11 mouse cellular contexts compared by ENCODE assay signal in genomic region chr11:117158343-117158742, GRCm38 (mm10). TPM values are rescaled to one million over a fixed set of nuclear protein-coding genes. Genes with fewer than 3 reads are reported as not detected.
DNase-seq lines count a peak whose midpoint lies in the region; ATAC-seq and TF ChIP-seq lines count a peak whose summit lies in the region.
"Had no signal": no experiment of that assay in that cellular context is flagged by ENCODE, and none has a peak within 500 bp of the region (broad histone marks: within the 10 kb centered on the region; RNA-seq: fewer than 3 reads in every experiment).

No protein-coding gene starts in this region.

- H3K27me3 ChIP-seq in stomach, embryonic 16.5 days (ENCODE audit: control insufficient read depth, insufficient read depth, low read length): no peaks in the 10 kb centered on the region
- no peaks in the 10 kb centered on the region for H3K27me3 ChIP-seq in stomach, postnatal 0 days (ENCODE audit: control insufficient read depth, insufficient read depth, low read length)

- H3K27ac ChIP-seq in stomach, embryonic 16.5 days (ENCODE audit: low read length): peak overlapping the region; percentile 11; the same call in 1 of the 2 replicates
- no peak overlapping the region for H3K27ac ChIP-seq in stomach, postnatal 0 days (replicated peaks)
- peak overlapping the region; percentile 72 for H3K27ac ChIP-seq in olfactory bulb, adult 2 months (ENCODE audit: insufficient read depth, low read depth, low read length)

- H3K4me2 ChIP-seq in stomach, embryonic 16.5 days (ENCODE audit: low read depth, low read length): no peak overlapping the region
- H3K4me2 ChIP-seq in stomach, postnatal 0 days (replicated peaks; ENCODE audit: low read depth): no peak overlapping the region
- H3K4me2 ChIP-seq: liver, embryonic 11.5 days had no signal

- TF ChIP-seq CTCF in stomach, postnatal 0 days (IDR thresholded peaks at IDR 0.05; ENCODE audit: low read depth): no peak
- no peak for TF ChIP-seq CTCF in olfactory bulb, adult 2 months (IDR thresholded peaks at IDR 0.05; ENCODE audit: insufficient read depth, low read depth, low read length)

- no peak for TF ChIP-seq EP300 in stomach, postnatal 0 days (optimal IDR thresholded peaks at IDR 0.05)

- no peak overlapping the region for H3K9ac ChIP-seq in stomach, embryonic 16.5 days (ENCODE audit: low read length)
- H3K9ac ChIP-seq in stomach, postnatal 0 days (ENCODE audit: low read length): no peak overlapping the region

- no peak for TF ChIP-seq POLR2A in olfactory bulb, adult 2 months (IDR thresholded peaks at IDR 0.05; ENCODE audit: insufficient read depth, low read depth, low read length)

- DNase-seq in frontal cortex, postnatal 25 days (ENCODE audit: low spot score in 2 of 2): no peak
- peak; percentile 60 to 63 for DNase-seq in layer of hippocampus, postnatal 10 days (ENCODE audit: low spot score in 2 of 2)
- no peak for DNase-seq in layer of hippocampus, adult 11-12 months (ENCODE audit: low spot score)
- DNase-seq in stomach, postnatal 0 days (ENCODE audit: low spot score): no peak
- DNase-seq in urinary bladder, postnatal 36 days (ENCODE audit: low spot score in 2 of 2): no peak
- DNase-seq: gastrocnemius, postnatal 25 days had no signal

- WGBS in stomach, embryonic 16.5 days: 71% methylated on average over 11 of the region's 11 CpGs
- 53% methylated on average over 11 of the region's 11 CpGs for WGBS in stomach, postnatal 0 days
- 12% methylated on average over 11 of the region's 11 CpGs for WGBS in olfactory bulb, adult 2 months

- H3K4me3 ChIP-seq in stomach, embryonic 16.5 days (replicated peaks; ENCODE audit: low read length): no peak overlapping the region
- no peak overlapping the region for H3K4me3 ChIP-seq in stomach, postnatal 0 days (ENCODE audit: low read depth, low read length)
- H3K4me3 ChIP-seq in olfactory bulb, adult 2 months (ENCODE audit: insufficient read depth, low read depth, low read length): no peak overlapping the region

- H3K9me3 ChIP-seq in stomach, embryonic 16.5 days (replicated peaks; ENCODE audit: control insufficient read depth, low read length): no peaks in the 10 kb centered on the region
- H3K9me3 ChIP-seq in stomach, postnatal 0 days (ENCODE audit: control insufficient read depth, low read length): no peaks in the 10 kb centered on the region

- 0 out of 2 replicates have a peak, but pooled peaks have one; percentile 20 for ATAC-seq in frontal cortex, adult (ENCODE audit: low TSS enrichment)
- ATAC-seq in stomach, embryonic 16.5 days (ENCODE audit: insufficient read depth, low FRiP score): no peak
- ATAC-seq in stomach, postnatal 0 days (ENCODE audit: low FRiP score, low TSS enrichment): no peak
- ATAC-seq: intestine, embryonic 16.5 days had no signal

- peaks cover 12% of the 10 kb centered on the region for H3K36me3 ChIP-seq in stomach, embryonic 16.5 days (ENCODE audit: control insufficient read depth, insufficient read depth, low read length)
- peaks cover 29% of the 10 kb centered on the region for H3K36me3 ChIP-seq in stomach, postnatal 0 days (ENCODE audit: control insufficient read depth, insufficient read depth, low read length)

- H3K4me1 ChIP-seq in stomach, embryonic 16.5 days (ENCODE audit: control insufficient read depth, insufficient read depth, low read length): peaks cover 11% of the 10 kb centered on the region; the same call in 1 of the 2 replicates
- H3K4me1 ChIP-seq in stomach, postnatal 0 days (replicated peaks; ENCODE audit: control insufficient read depth, insufficient read depth): no peaks in the 10 kb centered on the region
- H3K4me1 ChIP-seq in olfactory bulb, adult 2 months (ENCODE audit: control insufficient read depth, insufficient read depth, low read length): peaks cover 60% of the 10 kb centered on the region

RNA-seq across cellular contexts. Expression of gene Sept9, which starts 41.1 kb away (rescaled TPM):
- 10 to 100 TPM; 79.5 to 90.0 TPM for total RNA-seq in layer of hippocampus, postnatal 10 days (2021)
- polyA plus RNA-seq in stomach, embryonic 16.5 days (2015; fragmentation: Nextera tagmentation; extraction: Ambion mirVana): 101 and 105 TPM in 2 replicates
- 42.9 and 46.2 TPM in 2 replicates for polyA plus RNA-seq in stomach, postnatal 0 days (2015; fragmentation: Nextera tagmentation; extraction: Ambion mirVana)
- polyA plus RNA-seq in olfactory bulb, adult 2 months (2012; ENCODE audit: insufficient read depth, insufficient read length, low replicate concordance, missing spikeins): 157 TPM in 1 of 2 replicates, not detected in the other

RNA-seq across cellular contexts. Expression of gene Sec14l1, which starts 43.4 kb away (rescaled TPM):
- 100 to 1,000 TPM; 151 to 152 TPM for total RNA-seq in layer of hippocampus, postnatal 10 days (2021)
- 61.7 and 62.5 TPM in 2 replicates for polyA plus RNA-seq in stomach, embryonic 16.5 days (2015; fragmentation: Nextera tagmentation; extraction: Ambion mirVana)
- polyA plus RNA-seq in stomach, postnatal 0 days (2015; fragmentation: Nextera tagmentation; extraction: Ambion mirVana): 28.4 and 30.5 TPM in 2 replicates
- not detected in 2 replicates for polyA plus RNA-seq in olfactory bulb, adult 2 months (2012; ENCODE audit: insufficient read depth, insufficient read length, low replicate concordance, missing spikeins)

Comparison
In these comparisons a context has a peak if more than half of its experiments do, and no peak if none do; other contexts are left out.
1. DNase-seq: peak in layer of hippocampus, postnatal 10 days (2 of 2); none in frontal cortex, postnatal 25 days (0 of 2), layer of hippocampus, adult 11-12 months (single experiment), stomach, postnatal 0 days (single experiment) and urinary bladder, postnatal 36 days (0 of 2).